Mouse (Mus musculus) cerebellum, adult 2 months (tissue): ENCODE data around the gene Unc50.

Experiments used
- CTCF ChIP-seq: fragments of 200-500 bp; IDR thresholded peaks from 2 replicates; pipeline ENCODE4 v1.5.1; 2011; ENCODE audit warnings: low read depth, mild to moderate bottlenecking, control low read depth, low read length, moderate library complexity, borderline replicate concordance; ENCODE audit not compliant: insufficient read depth
- POLR2A ChIP-seq: fragments of 200-500 bp; IDR thresholded peaks from 2 replicates; pipeline ENCODE4 v1.6.1; 2011; ENCODE audit warnings: low read length, control low read depth, borderline replicate concordance; ENCODE audit not compliant: insufficient read depth

GRCm38 (mm10) chr1:37478416-37478815 is 48.5 kb downstream of the Unc50 start:
- TF ChIP-seq CTCF (no peak), POLR2A (no peak)
